Mouse (Mus musculus) adrenal gland, adult (tissue): ENCODE data around the gene Jak2.
A peak's percentile ranks its signal among the peaks of the same experiment; 100 is the strongest.

Experiments
- DNase-seq, 2 experiments: peaks; one replicate each; pipeline ENCODE4 v3.0.0; 2022 to 2023; ENCODE audit warnings: low spot score in 1 of 2; ENCODE audit not compliant: inconsistent age in 2 of 2

Jak2 gene

GRCm38 (mm10) chr19:29252831-29253545 lies 1.4 kb downstream of the Jak2 start:
- DNase-seq: peak in 1 of 2 experiments; percentile 74

GRCm38 (mm10) chr19:29253728-29254127 lies 2.1 kb downstream of the Jak2 start:
- DNase-seq: peak; percentile 84 to 95

GRCm38 (mm10) chr19:29254671-29255070 lies 3.0 kb downstream of the Jak2 start:
- no peak for DNase-seq

- DNase-seq: no peak
These were observed 3.8 kb downstream of the Jak2 start for GRCm38 (mm10) chr19:29255327-29256027.

GRCm38 (mm10) chr19:29261638-29262037 lies 10.0 kb downstream of the Jak2 start:
- DNase-seq: no peak

- DNase-seq: no peak
These were observed 11.9 kb downstream of the Jak2 start for GRCm38 (mm10) chr19:29263492-29263891.

GRCm38 (mm10) chr19:29265538-29265937 lies 13.9 kb downstream of the Jak2 start:
- DNase-seq: peak in 1 of 2 experiments; percentile 69

GRCm38 (mm10) chr19:29267075-29267868 lies 15.6 kb downstream of the Jak2 start:
- DNase-seq: no peak

- no peak for DNase-seq
These were observed 17.2 kb downstream of the Jak2 start for GRCm38 (mm10) chr19:29268788-29269321.

GRCm38 (mm10) chr19:29270226-29270625 lies 18.6 kb downstream of the Jak2 start:
- DNase-seq: peak in 1 of 2 experiments; percentile 43

- peak; percentile 85 to 90 for DNase-seq
These were observed 19.5 kb downstream of the Jak2 start for GRCm38 (mm10) chr19:29271147-29271578.

- DNase-seq: no peak
These were observed 20.6 kb downstream of the Jak2 start for GRCm38 (mm10) chr19:29272011-29272809.

- no peak for DNase-seq
These were observed 24.8 kb downstream of the Jak2 start for GRCm38 (mm10) chr19:29276414-29276813.

GRCm38 (mm10) chr19:29278944-29279587 lies 27.4 kb downstream of the Jak2 start:
- DNase-seq: no peak

GRCm38 (mm10) chr19:29285451-29285869 lies 33.8 kb downstream of the Jak2 start:
- no peak for DNase-seq

- DNase-seq: no peak
These were observed 36.2 kb downstream of the Jak2 start for GRCm38 (mm10) chr19:29287863-29288262.

GRCm38 (mm10) chr19:29291532-29291931 lies 39.9 kb downstream of the Jak2 start:
- DNase-seq: no peak

- DNase-seq: no peak
These were observed 40.9 kb downstream of the Jak2 start for GRCm38 (mm10) chr19:29292546-29292945.

GRCm38 (mm10) chr19:29294756-29295155 lies 43.1 kb downstream of the Jak2 start:
- DNase-seq: no peak

- DNase-seq: no peak
These were observed 44.5 kb downstream of the Jak2 start for GRCm38 (mm10) chr19:29296166-29296565.
